Mouse (Mus musculus): ENCODE measurements around the gene Prkab2.
A peak's percentile ranks its signal among the peaks of the same experiment; 100 is the strongest.

Prkab2 gene

DNA sequence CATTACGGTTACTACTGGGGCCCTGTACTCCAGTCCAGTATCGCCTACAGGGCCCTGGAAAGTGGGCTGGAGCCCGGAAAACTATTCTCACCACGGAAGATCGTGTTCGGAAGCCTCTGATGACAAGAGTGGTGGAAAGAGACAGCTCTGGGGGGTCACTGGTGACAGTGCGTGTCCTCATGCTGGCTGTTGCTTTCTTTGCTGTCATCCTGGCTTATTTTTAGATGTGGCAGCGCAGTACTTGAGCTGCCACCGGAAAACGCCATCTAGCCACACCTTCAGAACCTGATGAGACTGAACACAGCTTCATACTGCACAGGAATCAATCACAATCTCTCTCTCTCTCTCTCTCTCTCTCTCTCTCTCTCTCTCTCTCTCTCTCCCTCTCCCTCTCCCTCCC, 6.4 kb upstream of the Prkab2 start:
- no peak for DNase-seq

DNA sequence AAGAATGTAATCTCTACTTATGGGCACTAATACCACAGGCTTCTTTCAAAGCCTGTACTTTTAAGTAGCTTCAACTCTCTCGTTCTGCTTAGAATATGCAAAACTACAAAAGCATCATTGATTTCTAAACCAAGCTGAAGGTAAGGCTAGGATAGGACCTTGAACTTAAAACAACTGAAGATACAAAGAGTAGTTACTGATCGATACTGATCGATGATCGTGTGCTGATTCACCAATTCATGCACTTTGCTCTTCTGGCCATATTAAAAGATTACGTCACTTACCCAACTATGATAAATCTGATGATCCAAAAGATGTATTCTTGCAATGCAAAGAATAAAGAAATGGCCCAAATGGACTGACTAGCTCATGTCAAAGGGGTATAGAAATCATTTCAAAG, 4.2 kb upstream of the Prkab2 start:
- no peak for DNase-seq

DNA sequence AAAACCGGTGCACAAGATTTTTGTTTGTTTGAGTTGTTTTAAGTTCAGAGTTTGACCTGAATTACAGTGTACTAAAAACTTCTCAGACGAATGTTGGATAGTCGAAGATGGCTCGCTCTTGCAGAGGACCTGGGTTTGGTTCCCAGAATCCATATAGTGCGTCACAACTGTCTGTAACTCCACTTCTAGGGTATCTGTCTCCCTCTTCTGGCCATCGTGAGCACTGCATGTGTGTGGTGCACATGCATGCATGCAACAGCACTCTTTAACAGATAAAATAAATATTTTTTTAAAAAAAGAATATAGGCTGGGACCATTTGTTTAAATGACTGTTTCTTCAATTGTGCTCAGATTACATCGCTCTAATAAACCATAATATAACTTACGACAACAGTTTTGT, 3.1 kb upstream of the Prkab2 start:
- no peak for DNase-seq

DNA sequence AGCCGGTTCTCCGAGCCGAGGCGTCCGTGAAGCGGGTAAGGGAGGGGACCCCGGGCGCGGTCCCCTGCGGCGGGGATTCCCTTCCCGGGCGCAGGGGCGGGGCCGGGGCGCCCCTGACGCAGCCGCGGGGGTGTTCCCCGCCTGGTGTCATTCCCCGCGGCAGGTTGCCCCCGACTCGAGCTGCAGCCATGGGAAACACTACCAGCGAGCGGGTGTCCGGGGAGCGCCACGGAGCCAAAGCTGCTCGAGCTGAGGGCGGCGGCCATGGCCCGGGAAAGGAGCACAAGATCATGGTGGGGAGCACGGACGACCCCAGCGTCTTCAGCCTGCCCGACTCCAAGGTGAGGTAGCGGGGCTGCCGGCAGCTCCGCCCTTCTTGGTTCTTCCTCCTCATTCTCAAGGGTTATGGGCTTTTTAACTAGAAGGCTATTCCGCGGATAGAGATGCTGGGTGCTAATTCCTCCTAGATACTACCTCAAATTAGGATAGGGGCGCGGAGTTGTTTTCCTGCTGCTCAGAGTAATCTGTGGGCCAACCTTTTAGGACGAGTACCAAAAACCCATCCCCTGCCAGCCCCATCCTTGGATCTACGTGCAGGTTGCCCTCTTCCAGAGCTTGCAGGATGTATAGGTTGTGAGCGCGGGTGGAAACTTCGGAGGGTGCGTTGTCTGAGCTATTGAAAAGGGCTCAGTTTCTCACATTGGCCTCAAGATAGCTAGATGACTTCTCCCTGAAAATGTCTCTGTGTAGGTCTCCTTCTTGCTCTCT, 617 bp downstream of the Prkab2 start:
- DNase-seq, result peak; percentile 60

DNA sequence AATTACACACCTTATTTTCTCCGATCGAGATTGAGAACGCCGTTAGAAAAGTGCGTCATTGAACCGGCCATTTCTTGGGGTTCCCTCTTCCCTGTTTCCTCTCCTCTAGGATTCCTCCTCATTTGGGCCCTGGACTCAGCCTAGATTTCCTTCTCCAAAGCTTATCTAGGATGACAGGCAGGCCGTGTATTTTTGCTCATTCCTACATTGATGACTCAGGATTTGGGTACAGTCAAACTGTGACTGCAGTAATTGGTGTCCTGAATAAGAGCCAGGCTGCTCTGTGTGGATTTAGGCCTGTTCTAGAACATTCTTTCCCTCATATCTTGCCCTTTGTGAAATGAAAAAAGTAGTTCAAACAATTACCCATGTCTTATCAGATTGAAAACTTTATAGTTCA, 1.8 kb downstream of the Prkab2 start:
- no peak for DNase-seq

DNA sequence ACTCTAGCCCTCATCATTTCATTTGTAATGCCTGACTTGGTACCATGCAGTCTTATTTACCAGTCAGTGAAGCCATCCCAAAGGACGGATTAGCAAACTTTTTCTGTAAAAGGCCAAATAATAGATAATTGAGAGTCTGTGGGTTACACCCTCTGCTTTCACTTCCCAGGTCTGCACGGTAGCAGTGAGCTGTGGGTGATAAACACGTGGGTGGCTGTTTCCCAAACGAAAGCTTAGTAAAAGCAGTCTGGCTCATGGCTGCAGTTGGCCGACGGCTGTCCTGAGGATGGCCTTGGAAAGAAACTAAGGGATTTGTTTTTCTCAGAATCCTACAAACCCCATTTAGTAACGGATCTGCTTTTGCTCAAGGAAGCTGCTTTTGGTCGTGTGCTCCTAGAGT, 3.2 kb downstream of the Prkab2 start:
- no peak for DNase-seq

DNA sequence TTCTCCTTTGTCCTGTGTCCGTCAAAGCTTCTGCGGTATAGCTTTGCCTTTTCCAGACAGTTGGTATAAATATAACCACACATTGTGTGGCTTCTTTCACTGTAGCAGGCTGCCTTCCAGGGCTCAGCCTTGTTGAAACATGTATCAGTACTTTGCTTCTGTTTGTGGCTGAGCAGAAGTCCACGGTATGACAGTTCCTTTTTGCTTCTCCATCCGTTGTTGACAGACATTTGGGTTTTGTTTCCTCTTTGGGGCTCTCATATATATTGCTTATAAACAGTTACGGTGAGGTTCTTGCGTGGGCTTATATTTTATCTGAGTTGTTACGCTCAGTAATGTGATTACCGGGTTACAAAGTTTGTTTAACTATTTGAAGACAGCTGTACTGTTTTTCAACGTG, 7.5 kb downstream of the Prkab2 start:
- no peak for DNase-seq

DNA sequence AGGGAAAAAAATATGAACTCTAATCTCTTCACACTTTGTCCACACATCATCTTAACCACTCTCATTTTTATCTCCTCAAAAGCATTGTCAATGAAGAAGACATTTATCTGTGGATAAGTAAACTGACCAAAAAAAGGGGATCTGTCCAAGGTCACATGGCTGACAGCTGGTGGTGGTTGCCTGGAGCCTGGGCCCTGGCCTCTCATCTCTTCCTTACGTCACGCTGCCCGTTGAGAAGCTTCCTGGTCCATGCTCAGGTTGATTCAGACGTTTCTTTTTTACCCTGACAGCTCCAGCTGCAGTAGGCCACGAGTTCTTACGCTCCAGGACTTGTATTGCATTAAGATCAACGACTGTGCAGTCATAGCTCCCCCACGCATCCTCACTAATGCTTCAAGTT, 8.2 kb downstream of the Prkab2 start:
- no peak for DNase-seq

DNA sequence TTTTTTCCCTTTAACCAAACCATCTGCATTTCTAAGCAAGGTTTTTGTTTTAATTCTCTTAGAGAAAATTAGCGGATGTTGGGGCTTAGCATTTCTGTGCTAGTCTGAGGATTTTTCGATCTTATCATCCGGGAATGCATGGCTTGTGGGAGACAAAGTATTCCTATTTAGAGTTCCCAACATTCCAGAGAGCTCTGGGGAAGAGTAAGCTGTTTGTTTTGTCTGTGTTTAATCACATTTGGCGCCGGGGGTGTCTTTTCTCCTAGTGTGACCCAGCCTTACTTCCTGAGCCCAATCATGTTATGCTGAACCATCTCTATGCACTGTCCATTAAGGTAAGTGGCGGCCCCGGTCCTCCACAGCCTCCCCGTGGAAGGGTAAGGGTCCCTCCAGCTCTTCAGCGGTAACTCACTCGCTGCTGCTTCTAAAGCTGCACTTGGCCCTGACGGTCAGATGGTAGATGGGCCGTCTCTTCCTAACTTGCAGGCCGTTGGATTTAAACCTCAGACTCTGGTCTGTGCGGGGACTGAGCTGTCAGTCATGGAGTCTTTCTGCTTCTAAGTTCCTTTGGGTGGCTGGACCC, 9.2 kb downstream of the Prkab2 start:
- no peak for DNase-seq

DNA sequence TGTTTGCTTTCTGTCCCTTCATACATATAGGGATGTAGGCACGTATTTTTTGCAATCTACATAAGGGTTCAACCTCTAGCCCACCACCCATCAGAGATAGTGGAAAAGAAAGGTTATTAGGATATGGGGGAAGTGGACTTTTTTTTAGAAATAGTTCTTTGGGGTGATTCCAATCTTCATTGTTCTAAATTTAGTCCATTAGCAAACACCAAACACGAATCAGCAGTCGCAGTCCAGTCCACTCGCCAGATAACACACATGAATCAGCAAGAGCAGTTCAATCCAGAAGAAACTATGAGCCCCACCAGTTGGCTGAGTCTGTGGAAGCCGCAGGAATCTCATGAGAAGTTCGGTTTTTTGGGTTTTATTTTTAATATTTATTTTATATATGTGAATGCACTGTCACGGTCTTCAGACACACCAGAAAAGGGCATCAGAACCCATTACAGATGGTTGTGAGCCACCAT, 16.7 kb downstream of the Prkab2 start, which contains the start of gene Gm17651:
Gene Gm17651 (minus strand): TSS at position 51 of the 467 bp plus-strand sequence.
- DNase-seq, result no peak

DNA sequence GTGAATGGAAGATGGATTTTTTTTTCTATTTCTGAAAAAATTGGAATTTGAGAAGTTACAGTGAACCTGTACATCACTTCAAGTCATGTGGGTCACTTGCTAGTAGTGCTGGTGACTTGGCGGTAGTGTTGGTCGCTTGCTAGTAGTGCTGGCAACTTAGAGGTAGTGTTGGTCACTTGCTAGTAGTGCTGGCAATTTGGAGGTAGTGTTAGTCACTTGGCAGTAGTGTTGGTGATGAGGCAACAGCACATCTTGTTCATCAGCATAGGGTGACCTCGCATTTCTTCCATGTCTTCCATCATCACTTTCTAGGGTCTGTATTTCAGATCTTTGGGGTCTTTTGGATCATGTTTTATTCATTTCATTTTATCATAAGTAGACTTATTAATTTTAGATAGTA, 18.1 kb downstream of the Prkab2 start:
- no peak for DNase-seq

DNA sequence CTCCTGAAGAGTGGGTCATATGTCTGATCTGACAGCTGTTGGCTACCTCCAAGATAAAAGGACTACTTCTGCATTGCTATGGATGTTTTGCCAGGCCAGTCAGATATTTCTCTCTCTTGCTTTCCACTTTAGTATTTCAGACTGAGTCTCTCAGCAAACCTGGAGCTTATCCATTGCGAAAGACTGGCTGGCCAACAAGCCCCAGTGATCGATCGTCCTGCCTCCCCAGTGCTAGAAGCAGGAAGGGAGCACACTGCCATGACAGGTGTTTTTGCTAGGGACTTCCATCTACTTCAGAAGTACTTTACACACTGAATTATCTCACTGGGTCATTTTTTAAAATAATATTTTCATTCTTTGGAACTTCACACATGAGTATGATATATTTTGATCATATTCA, 20.4 kb downstream of the Prkab2 start:
- no peak for DNase-seq

DNA sequence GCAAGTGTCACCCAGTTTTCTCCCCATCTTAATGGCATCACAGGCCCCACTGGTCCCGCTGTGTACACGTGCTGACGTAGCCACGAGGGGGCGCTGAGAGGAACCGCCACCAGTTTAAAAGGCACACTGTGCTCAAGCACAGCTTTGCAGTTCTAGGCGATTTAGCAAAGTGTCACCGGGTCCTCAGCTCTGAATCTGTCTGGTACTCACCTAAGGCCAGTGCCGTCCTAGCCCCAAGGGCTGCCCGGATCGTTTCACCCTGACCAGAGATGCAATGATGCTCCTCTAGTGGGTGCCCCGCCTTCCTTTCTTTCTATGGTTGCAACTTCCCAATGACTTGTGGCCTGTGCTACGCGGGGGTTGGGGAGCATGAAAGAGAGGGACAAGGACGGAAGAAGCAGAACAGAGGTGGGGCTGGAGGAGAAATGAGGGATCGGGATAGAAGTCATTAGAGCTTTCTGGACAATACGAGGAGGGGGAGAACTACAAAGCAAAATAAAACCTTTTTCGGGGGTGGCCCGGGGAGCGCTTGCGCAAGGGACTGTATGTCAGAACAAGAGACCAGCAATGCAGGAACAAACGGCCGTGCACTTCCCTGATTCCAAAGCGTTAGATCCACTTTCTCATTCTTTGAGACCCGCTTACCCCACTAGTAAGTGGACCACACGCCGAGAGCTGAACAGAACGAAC, 22.8 kb downstream of the Prkab2 start:
- peak; percentile 71 for DNase-seq

DNA sequence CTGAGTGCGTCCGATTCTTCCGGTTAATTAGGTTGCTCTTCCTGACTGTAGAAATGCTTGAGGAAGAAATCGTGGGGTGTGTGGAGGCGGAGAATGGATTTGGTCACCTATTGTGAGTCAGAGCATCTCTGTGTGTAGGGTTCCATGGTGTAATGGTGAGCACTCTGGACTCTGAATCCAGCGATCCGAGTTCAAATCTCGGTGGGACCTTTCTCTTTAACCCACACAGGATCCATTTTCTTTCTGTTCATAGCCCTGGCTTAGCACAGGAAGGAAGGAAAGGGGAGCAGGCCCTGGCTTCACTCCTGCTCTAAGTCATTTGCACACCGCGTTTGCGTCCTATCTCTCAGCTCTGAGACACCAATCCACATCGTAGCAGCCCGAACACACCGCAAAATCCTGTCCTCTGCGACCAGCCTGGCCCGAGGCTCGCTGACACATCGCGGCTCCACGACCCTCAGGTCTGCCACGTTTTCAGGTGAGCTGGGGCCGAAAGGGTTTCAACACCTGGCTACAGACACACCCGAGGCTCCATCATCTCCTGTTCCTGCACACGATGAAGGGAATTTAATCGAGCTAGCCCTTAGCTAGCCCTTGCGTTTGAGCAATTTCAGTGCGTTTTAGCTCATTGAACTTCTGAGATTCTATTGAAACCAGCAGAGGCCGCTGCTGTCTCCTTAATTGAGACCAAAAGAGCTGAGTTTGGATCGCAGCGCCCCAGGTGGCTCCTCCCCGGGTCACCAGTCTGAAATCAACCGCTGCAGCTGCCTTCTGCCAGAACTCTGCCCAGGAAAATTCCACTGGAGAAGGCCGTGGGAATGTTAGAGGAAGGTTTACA, 23.5 kb downstream of the Prkab2 start:
- DNase-seq, result peak; percentile 56

DNA sequence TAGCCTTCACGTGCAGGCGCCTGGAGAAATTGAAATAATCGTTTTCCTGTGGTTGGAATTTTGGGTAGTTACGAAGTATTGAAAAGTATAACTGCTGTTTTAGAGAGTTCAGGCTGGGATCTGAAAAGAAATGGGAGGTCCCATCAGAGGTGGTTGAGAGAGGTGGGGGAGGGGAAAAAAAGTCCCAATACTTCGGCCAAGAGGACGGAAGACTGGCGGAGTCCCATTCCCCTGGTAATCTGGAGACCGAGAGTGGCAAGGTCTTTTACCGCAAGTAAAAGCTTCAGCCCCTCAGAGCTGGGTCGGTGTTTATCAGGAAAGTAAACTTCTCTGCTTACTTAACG, 24.1 kb downstream of the Prkab2 start:
- DNase-seq, result no peak

DNA sequence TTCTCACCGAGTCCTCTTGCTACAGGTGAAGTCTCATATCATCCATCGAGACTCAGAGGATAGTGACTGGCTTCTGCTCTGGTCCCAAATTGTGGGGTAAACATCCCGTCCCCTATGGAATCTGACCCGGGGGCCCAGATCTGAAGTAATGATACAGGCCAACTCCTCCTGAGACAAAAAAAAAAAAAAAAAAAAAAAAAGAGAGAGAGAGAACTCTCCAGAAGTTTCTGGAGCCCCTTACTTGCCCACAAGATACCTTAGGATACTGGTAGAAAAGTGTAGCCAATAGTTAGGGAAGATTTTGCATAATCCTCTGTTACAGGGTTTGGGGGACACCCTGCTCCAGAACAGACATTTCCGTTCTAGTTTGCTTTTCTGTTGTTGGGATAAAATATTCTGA, 24.6 kb downstream of the Prkab2 start:
- DNase-seq, result no peak

DNA sequence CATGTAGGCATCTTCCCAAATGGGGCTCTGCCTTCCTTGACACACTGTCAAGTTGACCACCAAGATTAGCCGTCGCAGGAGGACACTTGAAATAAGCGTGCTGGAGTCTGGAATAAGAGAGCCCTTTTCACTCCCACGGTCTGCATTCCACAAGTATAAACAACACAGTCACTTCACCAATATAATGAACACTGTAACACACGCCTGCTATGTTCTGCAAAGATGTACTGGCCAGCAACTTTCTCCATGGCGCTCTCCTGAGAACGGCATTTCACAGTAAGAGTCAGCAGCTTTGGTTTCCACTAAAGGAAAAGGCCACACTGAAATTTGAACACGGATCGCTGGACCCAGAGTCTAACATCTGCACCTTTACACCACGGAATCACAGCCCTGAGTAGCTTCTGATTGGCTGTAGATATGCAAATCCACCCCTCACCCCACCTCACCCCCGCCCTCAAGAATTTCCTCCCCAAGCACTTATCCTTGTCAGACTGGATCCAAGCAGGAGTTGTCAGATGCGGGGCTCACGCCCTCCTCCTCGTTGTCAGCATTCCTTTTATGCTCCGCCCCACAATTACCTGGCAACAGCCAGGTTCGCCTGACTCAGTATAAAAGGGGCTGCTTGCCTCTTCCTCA, 25.7 kb downstream of the Prkab2 start:
- DNase-seq, result no peak

DNA sequence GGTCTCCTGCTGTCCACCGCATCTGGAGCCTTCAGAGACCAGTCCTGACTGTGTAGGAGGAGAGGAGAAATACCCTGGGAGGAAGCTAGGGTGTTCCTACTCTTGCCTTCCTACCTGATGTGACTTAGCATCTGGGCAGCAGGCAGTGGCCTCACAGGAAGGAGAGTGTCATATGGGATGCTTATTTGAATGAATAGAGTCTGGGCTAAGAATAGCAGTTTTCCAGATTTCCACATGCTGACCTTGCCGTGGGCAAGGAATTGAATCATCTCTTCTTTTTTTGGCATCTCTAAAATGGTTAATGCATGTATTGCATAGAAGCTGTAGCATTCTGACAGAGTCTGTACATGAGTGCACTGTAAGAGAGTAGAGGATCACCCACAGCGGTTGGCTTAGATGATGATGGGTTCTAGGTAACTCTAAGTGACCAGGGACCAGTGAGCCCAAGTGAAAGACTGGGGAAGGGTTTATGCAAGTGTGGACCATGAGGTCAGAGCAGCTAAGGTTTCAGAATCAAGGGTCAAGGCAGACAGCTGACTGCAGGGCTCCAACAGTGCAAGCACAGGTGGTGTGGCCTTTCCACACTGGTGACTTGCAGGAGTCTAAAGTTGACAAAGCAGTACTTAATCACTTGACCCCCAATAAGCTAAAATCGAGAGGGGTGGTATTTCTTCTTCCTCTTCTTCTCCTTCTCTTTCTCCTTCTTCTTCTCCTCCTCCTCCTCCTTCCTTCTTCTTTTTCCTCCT, 28.6 kb downstream of the Prkab2 start:
- no peak for DNase-seq

DNA sequence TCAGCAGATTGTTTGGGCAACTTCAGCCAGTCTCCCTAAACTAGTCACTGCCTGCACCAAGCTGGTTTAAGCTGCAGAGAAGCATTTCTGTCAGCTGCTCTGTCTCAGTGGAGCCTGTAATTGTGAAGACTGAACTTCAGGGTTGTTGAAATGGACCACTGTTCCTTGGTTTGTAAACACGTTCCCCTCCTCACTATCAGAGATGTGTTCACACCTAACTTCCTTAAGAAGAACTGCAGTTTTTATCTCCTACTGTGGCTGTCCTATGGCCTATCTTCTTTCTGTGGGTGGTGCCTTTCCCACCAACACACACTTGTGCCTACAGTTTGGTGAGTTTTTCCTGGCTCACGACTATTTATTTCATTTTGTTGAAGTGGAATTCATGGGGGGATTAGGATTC, 31.3 kb downstream of the Prkab2 start:
- DNase-seq, result no peak

DNA sequence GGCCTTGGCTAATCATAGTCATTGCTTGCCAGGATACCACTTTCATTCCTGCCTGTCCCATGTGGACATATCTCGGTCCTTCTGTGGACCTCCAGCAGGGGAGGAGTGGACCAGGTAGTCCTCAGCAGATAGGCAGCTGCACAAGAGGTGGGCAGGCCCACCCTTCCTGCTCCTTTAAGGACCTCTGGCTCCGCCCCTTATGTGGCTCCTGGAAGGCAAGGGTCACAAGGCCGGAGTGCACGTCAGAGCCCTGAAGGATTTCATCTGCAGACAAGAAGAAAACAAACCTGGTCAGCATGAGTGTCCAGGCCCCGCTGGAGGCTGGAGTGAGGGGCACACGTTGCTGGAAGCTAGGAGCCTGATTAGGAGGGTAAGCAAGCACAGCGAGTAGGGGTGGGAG, 32.6 kb downstream of the Prkab2 start:
- DNase-seq, result no peak

DNA sequence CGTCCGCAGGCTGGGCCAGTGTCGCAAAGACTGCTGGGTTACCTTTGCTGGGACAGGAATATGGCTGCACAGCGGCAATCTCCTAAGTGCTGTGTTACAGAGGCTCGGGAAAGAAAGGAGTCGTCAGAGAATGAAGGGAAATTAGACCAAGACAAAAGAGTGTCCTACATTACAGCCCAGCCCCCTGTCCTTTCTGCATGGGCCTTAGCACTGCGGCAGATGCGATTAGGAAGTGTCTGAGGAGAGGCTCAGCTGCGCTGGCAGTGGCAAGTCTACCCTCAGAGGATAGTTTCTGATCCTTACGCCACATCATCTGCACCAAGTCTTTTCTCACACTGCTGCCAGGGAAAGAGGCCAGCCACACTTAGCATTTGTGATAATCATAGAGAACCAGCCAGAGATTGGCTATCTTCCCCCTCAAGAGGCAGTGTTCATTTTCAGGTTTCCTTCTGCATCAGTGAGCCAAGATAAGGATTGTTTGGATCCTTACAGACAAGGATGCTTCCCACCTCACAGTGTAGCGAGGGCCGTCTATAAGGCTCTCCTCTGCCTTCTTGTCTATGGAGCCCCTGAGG, 33.5 kb downstream of the Prkab2 start:
- DNase-seq, result no peak

DNA sequence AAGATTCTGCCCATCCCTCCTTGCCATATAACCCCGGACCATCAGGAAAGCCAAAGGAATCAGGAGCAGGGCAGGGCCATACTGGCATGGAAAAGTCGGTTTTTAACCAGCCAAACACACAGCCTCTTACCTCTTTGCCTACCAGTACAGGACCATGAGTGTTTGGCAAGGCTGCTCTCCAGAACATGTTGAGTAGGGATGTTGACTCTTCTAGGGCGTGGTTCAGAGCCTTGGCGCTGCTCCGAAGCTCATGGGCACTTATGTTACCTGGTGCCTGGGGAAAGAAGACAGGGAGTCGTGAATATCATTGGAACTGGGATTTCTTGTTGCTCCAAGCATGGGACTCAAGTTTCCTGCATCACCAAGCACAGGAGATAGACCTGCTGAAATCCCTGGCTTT, 35.8 kb downstream of the Prkab2 start:
- no peak for DNase-seq

All from cerebellum, adult 9-11 months (tissue).